22 mouse cellular contexts compared by ENCODE assay signal in genomic region chr9:41817740-41818461, GRCm38 (mm10).
A peak's percentile ranks its signal among the peaks of the same experiment; 100 is the strongest.
DNase-seq lines count a peak whose midpoint lies in the region; ATAC-seq lines count a peak whose summit lies in the region.
"Had no signal": no experiment of that assay in that cellular context is flagged by ENCODE, and none has a peak within 500 bp of the region (broad histone marks: within the 10 kb centered on the region; RNA-seq: fewer than 3 reads in every experiment).

No protein-coding gene starts in this region.

- H3K9ac ChIP-seq in heart, embryonic 15.5 days = no peak overlapping the region
- no peak overlapping the region for H3K9ac ChIP-seq in heart, embryonic 12.5 days
- no peak overlapping the region for H3K9ac ChIP-seq in neural tube, embryonic 15.5 days (replicated peaks)
- no peak overlapping the region for H3K9ac ChIP-seq in limb, embryonic 13.5 days
- no peak overlapping the region for H3K9ac ChIP-seq in forebrain, embryonic 11.5 days (ENCODE audit: low read length)
- no peak overlapping the region for H3K9ac ChIP-seq in midbrain, embryonic 14.5 days (replicated peaks; ENCODE audit: low read length)
- H3K9ac ChIP-seq: heart, embryonic 13.5 days; hindbrain, embryonic 14.5 days; liver, embryonic 12.5 days; midbrain, embryonic 15.5 days had no signal

- H3K9me3 ChIP-seq in heart, embryonic 15.5 days (replicated peaks) = no peaks in the 10 kb centered on the region
- 0 out of 2 replicates have a peak, but pooled peaks cover 3% of the 10 kb centered on the region for H3K9me3 ChIP-seq in heart, embryonic 12.5 days (replicated peaks)
- H3K9me3 ChIP-seq in neural tube, embryonic 15.5 days (replicated peaks) = no peaks in the 10 kb centered on the region
- no peaks in the 10 kb centered on the region for H3K9me3 ChIP-seq in limb, embryonic 13.5 days
- H3K9me3 ChIP-seq in forebrain, embryonic 11.5 days (ENCODE audit: control insufficient read depth, low read length) = no peaks in the 10 kb centered on the region
- H3K9me3 ChIP-seq in midbrain, embryonic 14.5 days (ENCODE audit: control insufficient read depth, low read length) = no peaks in the 10 kb centered on the region
- H3K9me3 ChIP-seq: heart, embryonic 13.5 days; liver, embryonic 12.5 days; midbrain, embryonic 15.5 days had no signal

- H3K36me3 ChIP-seq in heart, embryonic 15.5 days = no peaks in the 10 kb centered on the region
- H3K36me3 ChIP-seq in heart, embryonic 12.5 days = no peaks in the 10 kb centered on the region
- H3K36me3 ChIP-seq in neural tube, embryonic 15.5 days = no peaks in the 10 kb centered on the region
- no peaks in the 10 kb centered on the region for H3K36me3 ChIP-seq in limb, embryonic 13.5 days
- no peaks in the 10 kb centered on the region for H3K36me3 ChIP-seq in forebrain, embryonic 11.5 days (ENCODE audit: control insufficient read depth, insufficient read depth, low read length)
- no peaks in the 10 kb centered on the region for H3K36me3 ChIP-seq in midbrain, embryonic 14.5 days (ENCODE audit: control insufficient read depth, insufficient read depth, low read length)
- H3K36me3 ChIP-seq: heart, embryonic 13.5 days; liver, embryonic 12.5 days; midbrain, embryonic 15.5 days had no signal

- no peak overlapping the region for H3K4me2 ChIP-seq in heart, embryonic 15.5 days
- H3K4me2 ChIP-seq in heart, embryonic 12.5 days = no peak overlapping the region
- no peak overlapping the region for H3K4me2 ChIP-seq in neural tube, embryonic 15.5 days
- H3K4me2 ChIP-seq in limb, embryonic 13.5 days (replicated peaks) = no peak overlapping the region
- H3K4me2 ChIP-seq in forebrain, embryonic 11.5 days (ENCODE audit: low read depth, low read length, severe bottlenecking) = no peak overlapping the region
- H3K4me2 ChIP-seq in midbrain, embryonic 14.5 days (ENCODE audit: low read length) = no peak overlapping the region
- H3K4me2 ChIP-seq: heart, embryonic 13.5 days; hindbrain, embryonic 14.5 days; liver, embryonic 12.5 days; midbrain, embryonic 15.5 days had no signal

- H3K27me3 ChIP-seq in heart, embryonic 15.5 days = no peaks in the 10 kb centered on the region
- no peaks in the 10 kb centered on the region for H3K27me3 ChIP-seq in heart, embryonic 12.5 days (replicated peaks)
- no peaks in the 10 kb centered on the region for H3K27me3 ChIP-seq in neural tube, embryonic 15.5 days (replicated peaks)
- H3K27me3 ChIP-seq in limb, embryonic 13.5 days = no peaks in the 10 kb centered on the region
- no peaks in the 10 kb centered on the region for H3K27me3 ChIP-seq in forebrain, embryonic 11.5 days (ENCODE audit: control insufficient read depth, insufficient read depth, low read length)
- no peaks in the 10 kb centered on the region for H3K27me3 ChIP-seq in midbrain, embryonic 14.5 days (ENCODE audit: control insufficient read depth, insufficient read depth, low read length)
- H3K27me3 ChIP-seq: heart, embryonic 13.5 days; liver, embryonic 12.5 days; midbrain, embryonic 15.5 days; Patski had no signal

- H3K4me1 ChIP-seq in heart, embryonic 15.5 days (replicated peaks) = no peaks in the 10 kb centered on the region; the same call in 1 of the 2 replicates
- H3K4me1 ChIP-seq in heart, embryonic 12.5 days (replicated peaks) = 0 out of 2 replicates have a peak, but pooled peaks cover 2% of the 10 kb centered on the region
- H3K4me1 ChIP-seq in neural tube, embryonic 15.5 days = no peaks in the 10 kb centered on the region
- peaks cover 21% of the 10 kb centered on the region for H3K4me1 ChIP-seq in limb, embryonic 13.5 days
- H3K4me1 ChIP-seq in forebrain, embryonic 11.5 days (replicated peaks; ENCODE audit: control insufficient read depth, insufficient read depth, low read length) = no peaks in the 10 kb centered on the region
- no peaks in the 10 kb centered on the region for H3K4me1 ChIP-seq in midbrain, embryonic 14.5 days (ENCODE audit: control insufficient read depth, insufficient read depth, low read length)
- H3K4me1 ChIP-seq: liver, embryonic 12.5 days; midbrain, embryonic 15.5 days had no signal

- ATAC-seq in heart, embryonic 15.5 days (replicated peaks; ENCODE audit: insufficient number of reproducible peaks, insufficient read depth, low FRiP score, low read depth) = no peak
- no peak for ATAC-seq in heart, embryonic 12.5 days (ENCODE audit: insufficient number of reproducible peaks, low FRiP score)
- no peak for ATAC-seq in neural tube, embryonic 15.5 days (ENCODE audit: low FRiP score)
- ATAC-seq in limb, embryonic 13.5 days (ENCODE audit: low FRiP score, low read depth) = no peak
- ATAC-seq in forebrain, embryonic 11.5 days (replicated peaks; ENCODE audit: low FRiP score) = no peak
- ATAC-seq in midbrain, embryonic 14.5 days (ENCODE audit: low FRiP score, low TSS enrichment) = no peak
- ATAC-seq in megakaryocyte, adult 5-6 weeks (ENCODE audit: poor library complexity, severe bottlenecking) = no peak
- ATAC-seq: forebrain, embryonic 14.5 days; liver, embryonic 12.5 days; midbrain, embryonic 15.5 days; Patski had no signal

- no peak overlapping the region for H3K4me3 ChIP-seq in heart, embryonic 15.5 days
- H3K4me3 ChIP-seq in heart, embryonic 12.5 days = no peak overlapping the region
- H3K4me3 ChIP-seq in neural tube, embryonic 15.5 days (replicated peaks) = no peak overlapping the region
- H3K4me3 ChIP-seq in limb, embryonic 13.5 days = no peak overlapping the region
- H3K4me3 ChIP-seq in forebrain, embryonic 11.5 days (ENCODE audit: low read depth, low read length) = no peak overlapping the region
- no peak overlapping the region for H3K4me3 ChIP-seq in midbrain, embryonic 14.5 days (replicated peaks; ENCODE audit: low read depth, low read length)
- H3K4me3 ChIP-seq: heart, embryonic 13.5 days; liver, embryonic 12.5 days; midbrain, embryonic 15.5 days had no signal

- DNase-seq in neural tube, embryonic 10.5 days (ENCODE audit: extremely low spot score, low spot score) = no peak
- no peak for DNase-seq in forebrain, embryonic 11.5 days (ENCODE audit: low spot score)
- no peak for DNase-seq in midbrain, embryonic 14.5 days
- DNase-seq: adrenal gland, adult 8-10 months; cerebellum, adult 9-11 months; gastrocnemius, postnatal 10 days; heart, adult 11 months; heart, postnatal 36 days; kidney, adult 11 months; kidney, postnatal 4 days; thymus, adult 18-20 months had no signal

- 48% methylated on average over 11 of the region's 11 CpGs for WGBS in heart, embryonic 15.5 days
- 51% methylated on average over 11 of the region's 11 CpGs for WGBS in heart, embryonic 12.5 days
- WGBS in neural tube, embryonic 15.5 days = 71% methylated on average over 11 of the region's 11 CpGs
- WGBS in limb, embryonic 13.5 days = 36% methylated on average over 11 of the region's 11 CpGs
- 81% methylated on average over 11 of the region's 11 CpGs for WGBS in forebrain, embryonic 11.5 days
- WGBS in midbrain, embryonic 14.5 days = 79% methylated on average over 11 of the region's 11 CpGs

- 0 out of 2 replicates have a peak overlapping the region, but pooled peaks have one; percentile 20 for H3K27ac ChIP-seq in heart, embryonic 15.5 days
- H3K27ac ChIP-seq in heart, embryonic 12.5 days (ENCODE audit: poor library complexity, severe bottlenecking) = no peak overlapping the region
- H3K27ac ChIP-seq in neural tube, embryonic 15.5 days (replicated peaks) = 0 out of 2 replicates have a peak overlapping the region, but pooled peaks have one; percentile 33
- H3K27ac ChIP-seq in limb, embryonic 13.5 days = peak overlapping the region; percentile 76; the same call in 1 of the 2 replicates
- no peak overlapping the region for H3K27ac ChIP-seq in forebrain, embryonic 11.5 days (ENCODE audit: low read depth, low read length)
- H3K27ac ChIP-seq in midbrain, embryonic 14.5 days (replicated peaks; ENCODE audit: low read depth, low read length) = no peak overlapping the region
- H3K27ac ChIP-seq: heart, embryonic 13.5 days; hindbrain, embryonic 14.5 days; liver, embryonic 12.5 days; midbrain, embryonic 15.5 days had no signal

Comparison
In these comparisons a context has a peak if more than half of its experiments do, and no peak if none do; other contexts are left out.
1. H3K27ac ChIP-seq: peak in heart, embryonic 15.5 days (single experiment), neural tube, embryonic 15.5 days (single experiment) and limb, embryonic 13.5 days (single experiment); none in heart, embryonic 12.5 days (single experiment), forebrain, embryonic 11.5 days (single experiment) and midbrain, embryonic 14.5 days (single experiment).